ENCODE assay signal across 17 mouse cellular contexts in genomic region chr1:18849038-18849437, GRCm38 (mm10).
"Had no signal": no experiment of that assay in that cellular context is flagged by ENCODE, and none has a peak within 500 bp of the region (broad histone marks: within the 10 kb centered on the region; RNA-seq: fewer than 3 reads in every experiment).

No protein-coding gene starts in this region.

- H3K36me3 ChIP-seq: limb, embryonic 12.5 days; limb, embryonic 15.5 days had no signal

- H3K4me1 ChIP-seq: limb, embryonic 12.5 days; limb, embryonic 15.5 days had no signal

- H3K4me3 ChIP-seq: limb, embryonic 12.5 days; limb, embryonic 15.5 days; myocyte had no signal

- H3K27me3 ChIP-seq: limb, embryonic 12.5 days; limb, embryonic 15.5 days had no signal

- ATAC-seq: intestine, embryonic 16.5 days; liver, postnatal 0 days; lung, postnatal 0 days had no signal

- H3K4me2 ChIP-seq: limb, embryonic 12.5 days; limb, embryonic 15.5 days; liver, embryonic 11.5 days; lung, embryonic 14.5 days had no signal

- H3K9ac ChIP-seq: limb, embryonic 12.5 days; limb, embryonic 15.5 days; liver, embryonic 14.5 days; liver, postnatal 0 days; lung, embryonic 14.5 days had no signal

- H3K9me3 ChIP-seq: limb, embryonic 12.5 days; limb, embryonic 15.5 days had no signal

- DNase-seq: kidney, adult 18-20 months; kidney, adult 9 months; kidney, postnatal 14 days; kidney, postnatal 4 days; left cerebral cortex, postnatal 4 days; liver, postnatal 0 days; lung, embryonic 14.5 days; lung, postnatal 36 days; thymus, adult 18-20 months; thymus, postnatal 36 days had no signal

- H3K27ac ChIP-seq: limb, embryonic 12.5 days; limb, embryonic 15.5 days; liver, embryonic 14.5 days had no signal
